Mouse (Mus musculus): ENCODE data around the gene Hspa4l. TPM values are rescaled to one million over a fixed set of nuclear protein-coding genes. Genes with fewer than 3 reads are reported as not detected.

Hspa4l gene
- total RNA-seq (2021): 10 to 100 TPM; 21.2 to 24.6 TPM
- long read RNA-seq, experiment 1, full-length matches to known transcripts: 2 of 2 reads
- long read RNA-seq, experiment 1, partial matches to known transcripts: 0 of 2 reads
- long read RNA-seq, experiment 1, other reads (novel, unspliced or antisense): 0 of 2 reads
- long read RNA-seq, experiment 2, full-length matches to known transcripts: 22 of 28 reads
- long read RNA-seq, experiment 2, partial matches to known transcripts: 2 of 28 reads
- long read RNA-seq, experiment 2, other reads (novel, unspliced or antisense): 4 of 28 reads

DNA sequence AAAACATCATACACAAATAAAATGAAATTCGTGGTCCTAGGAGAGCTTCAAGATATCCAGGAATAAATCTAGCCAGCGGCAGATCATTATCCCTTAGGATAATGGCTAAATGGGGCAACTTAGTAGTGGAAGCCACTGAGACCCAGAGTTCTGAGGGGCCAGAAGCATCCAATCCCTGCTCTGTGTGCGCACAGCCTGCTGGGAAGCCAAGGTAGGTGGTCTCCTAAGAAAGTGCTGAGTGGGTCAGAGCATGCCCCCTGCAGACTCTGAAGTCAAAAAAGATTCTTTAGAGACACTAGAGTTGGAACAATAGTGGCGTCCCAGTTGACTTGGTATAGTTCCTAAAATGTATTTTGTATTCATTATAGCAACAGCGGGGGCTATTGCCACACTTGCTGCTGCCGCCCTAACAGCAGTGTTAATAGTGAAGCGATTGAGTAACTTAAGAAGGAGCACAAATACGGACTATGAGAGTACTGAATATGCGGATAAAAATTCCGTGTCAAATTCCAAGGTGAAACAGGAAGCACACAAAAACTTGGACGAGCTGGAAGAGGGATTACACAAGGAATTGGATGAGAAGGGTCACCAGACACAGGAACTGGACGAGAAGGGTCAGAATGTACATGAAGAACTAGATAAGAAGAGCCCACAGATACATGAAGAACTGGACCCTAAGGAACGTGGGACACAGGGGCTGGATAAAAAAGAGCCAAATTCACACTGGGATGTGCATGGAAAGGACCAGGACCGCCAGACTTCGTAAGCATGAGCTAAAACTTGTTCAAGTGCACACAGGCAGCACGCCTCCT lies at the start of gene Hspa4l:
Gene Hspa4l (plus strand): TSS at position 472 of the 812 bp plus-strand sequence.
- no peak for DNase-seq (ENCODE audit: low spot score in 2 of 2)

DNA sequence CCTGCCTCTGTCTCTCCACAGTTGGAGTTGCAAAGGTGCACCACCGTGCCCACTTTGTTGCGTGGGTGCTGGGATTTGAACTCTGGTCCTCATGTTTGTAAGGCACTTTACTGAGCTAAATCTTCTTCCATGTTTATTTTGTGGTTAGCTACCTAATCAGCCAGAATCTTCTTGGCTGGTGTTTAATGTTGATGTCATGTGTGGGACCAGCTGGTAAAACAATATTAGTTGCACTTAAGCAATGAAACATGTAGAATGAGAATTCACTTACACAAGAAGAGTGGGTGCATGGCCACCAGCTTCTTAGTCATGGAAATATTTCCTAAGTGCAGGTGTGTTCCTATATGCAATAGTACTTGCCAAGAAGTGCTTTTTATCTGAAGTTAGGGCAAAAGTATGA lies 49.1 kb upstream of the Hspa4l start:
- DNase-seq (ENCODE audit: low spot score in 2 of 2): no peak

DNA sequence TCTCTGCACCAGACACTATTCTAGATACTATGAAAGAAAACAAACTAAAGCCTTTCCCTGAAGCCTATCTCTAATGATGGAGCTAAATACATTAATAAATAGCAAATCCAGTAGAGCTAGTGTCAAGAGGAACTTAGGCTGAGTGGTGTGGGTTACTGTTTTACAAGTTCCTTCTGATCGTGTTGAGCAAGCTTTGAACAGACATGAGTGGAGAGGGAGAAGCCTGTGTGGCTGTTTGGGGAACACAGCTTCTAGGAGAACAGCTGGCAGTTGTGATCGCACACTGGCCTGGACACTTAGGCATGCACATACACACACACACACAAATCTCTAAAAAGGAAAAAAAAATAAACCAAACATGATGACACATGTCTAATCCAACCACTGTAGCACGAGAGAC lies 45.5 kb upstream of the Hspa4l start:
- DNase-seq (ENCODE audit: low spot score in 2 of 2): no peak

DNA sequence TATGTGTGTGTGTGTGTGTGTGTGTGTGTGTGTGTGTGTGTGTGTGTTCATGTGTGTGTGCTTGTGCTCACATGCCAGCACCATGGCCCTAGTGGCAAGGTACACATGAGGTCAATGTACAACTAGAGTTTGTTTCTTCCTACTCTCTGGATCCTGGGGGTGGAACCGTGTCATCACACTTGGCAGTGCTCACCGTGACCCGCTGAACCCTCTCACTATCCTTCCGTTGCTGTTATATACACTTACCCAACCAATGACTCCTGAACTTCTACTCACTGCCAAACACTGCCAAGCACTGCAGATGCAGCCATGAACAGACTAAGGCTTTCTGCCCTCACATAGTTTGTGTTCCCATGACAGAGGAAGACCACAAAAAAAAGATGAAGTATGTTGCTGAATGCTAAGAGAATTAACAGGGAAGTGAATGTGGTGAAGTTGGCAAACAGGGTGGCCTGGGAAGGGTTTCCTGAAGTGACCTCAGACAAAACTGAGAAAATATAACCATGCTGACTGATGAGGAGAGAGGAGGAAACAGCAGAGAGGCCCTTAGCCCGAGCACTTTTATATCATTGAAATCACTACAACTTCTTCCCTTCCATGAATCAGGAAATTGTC lies 39.4 kb upstream of the Hspa4l start:
- no peak for DNase-seq (ENCODE audit: low spot score in 2 of 2)

DNA sequence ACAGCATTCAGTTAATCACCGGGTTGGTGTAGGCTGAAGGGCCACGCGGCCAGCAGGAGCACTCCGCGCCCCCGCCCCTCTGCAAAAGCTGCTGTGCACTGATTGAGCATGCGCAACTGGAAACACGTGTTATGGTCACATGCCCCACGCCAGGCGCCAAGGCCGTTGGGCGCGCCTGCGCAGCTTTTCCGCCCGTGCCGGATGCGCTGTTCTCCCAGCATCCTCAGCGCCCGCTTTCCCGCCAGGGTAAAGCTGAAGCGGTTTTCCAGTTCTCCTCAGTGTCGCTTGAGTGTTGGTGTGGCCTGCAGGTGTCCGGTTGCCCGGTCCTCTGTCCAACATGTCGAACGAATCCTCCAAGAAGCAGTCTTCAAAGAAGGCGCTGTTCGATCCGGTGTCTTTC lies 35.6 kb upstream of the Hspa4l start, which contains the start of gene Slc25a31:
Gene Slc25a31 (plus strand): TSS at position 201 of the 400 bp plus-strand sequence.
- no peak for DNase-seq (ENCODE audit: low spot score in 2 of 2)

DNA sequence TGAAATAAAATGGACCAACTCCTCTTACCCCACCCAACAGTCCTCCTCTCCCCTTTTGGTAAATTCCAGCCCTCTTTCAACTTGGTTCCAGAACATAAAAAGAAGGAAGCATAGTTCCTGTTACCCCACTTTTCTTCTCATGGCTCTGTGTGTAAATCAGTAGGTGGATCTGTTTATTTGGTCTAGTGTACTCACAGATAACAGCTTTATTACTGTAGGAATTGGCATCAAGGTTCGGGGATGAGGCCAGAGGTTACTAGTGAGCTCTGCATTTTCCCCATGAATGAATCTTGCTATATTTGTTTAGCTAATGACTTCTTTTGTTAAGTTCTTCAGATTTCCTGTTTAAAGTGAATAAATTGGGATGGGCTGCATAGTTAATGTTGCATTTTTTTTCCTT lies 28.2 kb upstream of the Hspa4l start:
- no peak for DNase-seq (ENCODE audit: low spot score in 2 of 2)

DNA sequence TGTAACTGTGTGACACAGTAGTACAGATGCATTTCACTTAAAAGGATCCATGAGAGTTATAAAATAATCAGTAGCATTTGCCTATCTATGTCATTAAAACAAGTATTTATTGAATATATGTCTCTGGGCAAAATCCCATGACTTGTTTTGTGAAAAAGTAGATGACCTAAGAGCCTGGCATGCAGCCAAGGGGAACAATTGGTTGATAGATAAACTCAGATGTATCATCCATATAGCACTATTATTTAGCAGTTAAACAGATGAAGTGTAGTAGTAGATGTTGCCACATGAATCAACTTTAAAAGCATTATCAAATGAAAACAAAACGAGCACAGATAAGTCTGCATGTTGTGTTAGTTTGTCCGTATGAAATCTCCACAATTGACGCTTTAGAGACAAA lies 25.3 kb upstream of the Hspa4l start:
- DNase-seq (ENCODE audit: low spot score in 2 of 2): no peak

DNA sequence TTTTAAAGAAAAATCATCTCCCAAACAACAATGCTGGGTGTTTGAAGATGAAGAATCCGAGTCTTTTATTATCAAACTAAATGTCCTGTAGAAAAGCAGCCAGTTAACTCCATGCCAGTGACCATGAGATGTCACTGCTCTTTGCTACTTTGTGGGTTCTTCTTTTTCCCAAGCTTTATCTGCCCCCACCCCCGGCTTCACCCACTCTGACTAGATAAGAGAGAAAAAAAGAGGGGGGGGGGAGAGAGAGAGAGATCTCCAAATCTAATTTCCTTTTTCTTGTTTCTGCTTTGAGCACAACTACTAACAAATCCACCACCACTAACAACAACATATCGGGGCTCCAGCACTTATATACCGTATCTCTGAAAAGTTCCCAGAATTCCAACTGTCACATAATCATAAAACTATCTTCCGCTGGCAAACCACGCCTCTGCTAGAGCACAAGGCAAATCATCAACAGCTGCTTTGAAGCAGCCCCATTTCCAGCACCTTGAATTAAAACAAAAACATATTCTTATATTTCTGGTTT lies 5.8 kb upstream of the Hspa4l start:
- DNase-seq (ENCODE audit: low spot score in 2 of 2): no peak

DNA sequence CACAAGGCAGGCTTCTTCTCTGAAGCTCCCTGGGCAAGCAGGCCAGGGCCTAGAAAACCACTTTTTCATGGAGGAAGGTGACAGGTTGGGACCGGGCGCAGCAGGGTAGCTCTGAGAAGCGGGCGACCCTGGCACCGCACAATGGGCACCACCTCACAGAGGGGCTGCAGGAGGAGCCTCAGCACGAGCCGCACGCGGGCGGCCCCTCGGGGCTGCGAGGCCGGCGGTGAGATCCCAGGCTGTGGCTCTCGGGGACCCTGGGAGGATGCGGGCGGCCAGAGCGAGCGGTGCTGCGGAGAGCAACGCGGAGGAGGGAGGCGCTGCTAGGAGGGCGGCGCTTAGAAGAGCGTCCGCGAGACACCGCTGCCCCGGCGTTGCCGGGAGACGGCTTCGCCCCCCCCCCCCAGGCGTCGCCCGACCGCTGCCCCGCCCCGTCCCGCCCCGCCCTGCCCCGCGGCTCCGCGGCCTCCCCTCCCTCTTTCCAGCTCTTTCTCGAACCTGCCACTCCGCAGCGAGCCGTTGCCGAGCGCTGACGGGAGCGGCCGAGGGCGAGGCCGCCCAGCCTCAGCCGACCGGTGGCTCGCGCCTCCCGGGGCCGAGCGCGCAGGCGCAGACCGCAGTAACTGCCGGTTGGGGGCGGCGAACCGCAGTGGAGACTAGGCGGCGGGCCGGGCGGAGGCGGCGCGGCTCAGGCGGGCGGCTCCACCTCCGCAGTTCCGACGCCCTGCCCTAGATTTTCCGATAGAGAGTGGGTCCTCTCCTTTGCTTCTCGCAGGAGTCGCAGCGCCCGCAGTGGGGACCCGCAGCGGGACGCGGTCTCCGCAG lies 753 bp downstream of the Hspa4l start:
- peak; percentile 78 to 80 for DNase-seq (ENCODE audit: low spot score in 2 of 2)

DNA sequence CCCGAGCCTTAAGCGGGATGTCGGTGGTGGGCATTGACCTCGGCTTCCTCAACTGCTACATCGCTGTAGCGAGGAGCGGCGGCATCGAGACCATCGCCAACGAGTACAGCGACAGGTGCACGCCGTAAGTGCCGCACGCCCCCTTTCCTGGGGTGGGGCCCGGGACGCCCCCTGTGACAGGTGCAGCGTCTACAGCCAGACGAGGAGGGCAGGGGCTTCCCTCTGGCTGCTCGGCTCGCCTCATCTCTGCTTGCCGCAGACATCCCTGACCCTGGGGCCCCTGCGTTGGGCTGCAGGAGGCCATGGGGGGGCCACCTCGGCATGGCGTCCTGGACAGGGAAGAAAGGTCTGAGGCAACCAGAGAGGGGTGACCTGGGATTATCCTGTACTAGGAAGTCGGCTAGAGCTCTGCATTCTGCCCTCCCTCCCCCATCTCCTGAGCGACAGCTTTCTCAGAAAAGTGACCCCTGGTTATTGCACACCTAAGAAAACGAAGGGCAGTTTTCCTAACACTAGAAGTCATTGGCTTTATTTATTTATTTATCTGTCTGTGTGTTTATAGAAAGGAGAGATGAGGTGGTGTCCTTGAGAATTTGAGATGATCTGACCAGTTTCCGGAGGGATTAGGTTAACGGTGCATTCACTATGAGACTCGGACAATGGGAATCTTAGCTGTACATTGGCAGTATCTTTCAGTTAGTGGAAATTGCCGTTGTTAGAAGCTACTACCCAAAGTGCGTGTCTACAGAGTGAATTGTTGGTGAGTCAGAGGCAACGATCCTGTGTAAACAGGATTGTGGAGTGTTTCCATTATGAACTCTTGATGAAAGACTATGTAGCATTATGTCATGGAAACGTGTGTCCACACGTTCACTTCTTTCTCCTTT lies 1.6 kb downstream of the Hspa4l start:
- peak in 1 of 2 experiments; percentile 3 for DNase-seq (ENCODE audit: low spot score in 2 of 2)

DNA sequence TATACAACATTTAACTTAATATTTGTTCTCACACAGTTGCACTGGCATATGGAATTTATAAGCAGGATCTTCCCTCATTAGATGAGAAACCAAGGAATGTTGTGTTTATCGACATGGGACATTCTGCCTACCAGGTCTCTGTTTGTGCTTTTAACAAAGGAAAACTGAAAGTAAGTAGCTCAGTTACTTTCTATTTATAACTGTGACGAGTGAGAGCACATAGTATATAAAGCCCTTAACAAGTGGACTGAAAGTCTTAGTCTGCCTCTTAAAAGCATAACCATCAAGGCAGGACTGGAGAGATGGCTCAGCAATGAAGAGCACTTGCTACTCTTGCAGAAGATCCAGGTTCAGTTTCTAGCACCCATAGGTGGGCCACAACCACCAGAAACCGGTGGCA lies 16.5 kb downstream of the Hspa4l start:
- DNase-seq (ENCODE audit: low spot score in 2 of 2): no peak

DNA sequence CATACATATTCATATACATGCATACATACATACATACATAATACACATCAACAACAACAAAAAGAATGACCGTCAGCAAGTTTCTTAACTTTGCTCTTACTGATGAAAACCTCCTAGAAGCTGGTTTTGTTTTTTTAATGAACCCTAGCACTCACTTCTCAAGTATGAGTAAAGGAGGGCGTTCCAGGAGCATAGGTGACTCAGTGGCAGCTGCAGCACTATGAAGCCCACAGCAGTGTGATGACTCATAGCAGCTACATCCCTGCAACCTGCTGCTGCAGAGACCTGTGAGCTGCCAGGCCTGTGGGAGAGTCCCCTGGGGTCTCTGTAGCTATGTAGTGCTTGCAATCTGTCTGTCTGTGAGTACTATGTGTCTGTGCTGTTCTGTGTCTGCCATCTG lies 17.0 kb downstream of the Hspa4l start:
- no peak for DNase-seq (ENCODE audit: low spot score in 2 of 2)

DNA sequence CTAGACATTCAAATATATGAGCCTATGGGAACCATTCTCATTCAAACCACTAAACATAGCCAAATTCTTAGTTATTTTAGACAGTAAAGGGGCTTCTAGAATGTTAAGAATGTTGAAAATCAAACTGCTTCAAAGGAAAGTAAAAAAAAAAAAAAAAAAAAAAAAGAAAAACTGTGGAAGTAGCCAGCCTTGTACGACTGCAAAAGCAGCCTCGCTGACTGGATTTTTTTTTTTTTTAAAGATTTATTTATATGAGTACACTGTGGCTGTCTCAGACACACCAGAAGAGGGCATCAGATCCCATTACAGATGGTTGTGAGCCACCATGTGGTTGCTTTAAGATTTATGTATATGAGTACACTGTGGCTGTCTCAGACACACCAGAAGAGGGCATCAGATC lies 49.5 kb downstream of the Hspa4l start:
- no peak for DNase-seq (ENCODE audit: low spot score in 2 of 2)

DNA sequence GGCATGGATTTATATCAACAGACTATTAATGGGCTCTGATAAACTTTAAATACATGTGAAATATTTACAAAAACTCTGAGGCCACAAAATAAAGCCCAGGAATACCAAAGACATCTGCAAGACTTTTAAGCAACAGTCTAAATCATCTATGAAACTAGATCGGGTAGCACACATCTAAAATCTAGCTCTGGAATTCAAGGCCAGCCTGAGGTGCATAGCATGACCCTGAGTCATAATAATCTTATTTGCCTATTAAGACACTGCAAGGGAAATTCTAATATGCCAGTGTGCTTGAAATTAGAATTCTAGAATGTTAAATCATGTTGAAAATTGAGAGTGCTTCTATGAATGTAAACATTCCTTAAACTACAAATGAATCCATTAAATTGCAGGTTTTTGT lies 53.8 kb downstream of the Hspa4l start:
- no peak for DNase-seq (ENCODE audit: low spot score in 2 of 2)

DNA sequence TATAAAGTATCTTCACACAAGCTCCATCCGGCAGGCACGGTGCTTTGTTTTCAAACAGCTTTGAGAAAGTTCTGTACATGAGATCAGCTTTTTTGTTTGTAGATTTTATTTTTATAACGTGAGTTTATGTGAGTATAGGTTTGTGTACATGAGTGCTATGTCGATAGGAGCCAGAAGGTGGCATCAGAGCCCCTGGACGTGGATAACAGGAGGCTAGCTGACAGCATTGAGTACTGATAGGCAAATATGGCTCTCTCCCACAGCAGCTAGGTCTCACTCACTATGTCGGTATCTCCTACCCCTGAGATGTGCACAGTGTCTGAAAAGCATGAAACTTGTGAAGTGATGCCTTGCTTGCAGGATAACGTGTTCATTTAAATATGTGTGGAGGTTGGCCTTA lies 54.2 kb downstream of the Hspa4l start:
- peak in 1 of 2 experiments; percentile 17 for DNase-seq (ENCODE audit: low spot score in 2 of 2)

DNA sequence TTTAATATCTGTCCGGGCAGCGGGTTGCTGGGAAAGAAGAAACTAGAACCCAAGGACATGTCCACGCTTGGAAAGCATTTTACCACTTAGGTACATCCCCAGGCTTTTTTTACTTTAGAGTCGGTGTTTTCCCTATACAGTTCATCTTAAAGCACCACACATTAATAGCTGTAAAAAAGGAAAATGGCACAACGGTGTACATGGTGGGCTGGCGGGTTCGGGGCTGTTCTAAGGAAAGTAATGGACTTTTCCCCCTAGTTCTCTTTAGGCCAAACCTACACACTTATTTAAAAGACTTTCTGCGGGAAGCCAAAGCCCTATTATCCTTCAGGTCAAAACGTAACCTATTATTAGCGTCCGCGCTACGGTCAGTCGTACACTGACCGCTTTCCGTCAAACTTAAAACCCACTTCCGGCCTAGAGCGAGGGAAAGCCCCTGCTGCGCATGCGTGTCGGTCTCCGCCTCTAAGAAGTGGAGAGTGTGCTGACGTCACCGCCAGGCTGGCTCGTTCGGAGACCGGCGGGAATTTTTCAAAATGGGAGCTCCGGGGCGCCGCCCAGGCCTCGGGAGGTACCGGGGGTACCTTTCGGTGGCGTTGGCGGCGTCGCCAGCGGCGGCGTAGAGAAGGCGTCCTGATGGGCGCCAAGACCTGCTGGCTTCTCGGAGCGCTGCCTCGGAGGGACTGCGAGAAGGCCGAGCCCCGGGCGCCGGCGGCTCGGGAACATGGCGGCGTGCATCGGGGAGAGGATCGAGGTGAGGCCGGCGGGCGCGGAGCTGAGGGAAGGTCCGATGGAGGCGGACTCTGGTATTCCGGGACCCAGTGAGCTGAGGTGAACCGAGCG lies 55.5 kb downstream of the Hspa4l start, which contains the start of gene Plk4:
Gene Plk4 (plus strand): TSS at position 490 of the 843 bp plus-strand sequence.
- DNase-seq (ENCODE audit: low spot score in 2 of 2): peak; percentile 94 to 95

DNA sequence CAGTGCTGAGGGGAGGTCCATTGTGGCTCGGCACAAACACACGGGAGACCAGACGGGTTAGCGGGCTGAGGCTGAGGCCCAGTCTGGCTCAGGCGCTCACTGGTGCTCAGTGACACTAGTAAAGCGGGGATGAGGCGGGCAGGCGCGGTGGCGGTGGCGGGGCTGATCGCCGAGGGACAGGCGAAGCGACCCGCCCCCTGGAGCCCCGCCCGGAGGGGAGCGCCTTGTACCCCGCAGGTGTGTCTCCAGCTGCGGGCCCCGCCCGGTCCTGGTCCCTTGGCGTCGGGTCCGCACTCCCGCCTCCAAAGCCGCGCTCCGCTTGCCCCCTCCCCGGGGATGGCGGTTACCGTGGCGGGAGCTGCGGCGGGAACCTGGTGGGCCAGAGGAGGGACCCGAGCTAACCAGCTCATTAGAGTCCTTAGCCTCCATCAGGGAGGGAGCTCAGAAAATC lies 56.1 kb downstream of the Hspa4l start:
- DNase-seq (ENCODE audit: low spot score in 2 of 2): peak; percentile 14 to 27

DNA sequence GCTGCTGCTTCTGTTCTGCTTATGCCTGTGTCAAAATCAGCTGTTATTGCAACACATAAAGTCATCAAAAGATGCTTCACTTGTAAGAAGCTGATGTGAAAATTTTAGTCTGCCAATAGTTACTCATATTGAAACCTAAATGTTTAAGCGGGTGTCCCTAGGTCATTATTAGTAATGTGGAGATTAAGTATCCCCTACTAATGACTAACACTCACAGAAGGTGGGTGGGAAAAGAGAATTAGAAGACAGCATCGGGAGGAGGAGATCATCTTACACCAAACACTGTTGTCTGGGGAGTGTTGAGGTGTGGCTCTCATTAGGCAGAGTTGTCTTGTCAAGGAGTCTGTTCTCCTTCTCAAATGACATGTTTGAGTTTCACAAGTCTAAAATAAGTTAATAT lies 62.6 kb downstream of the Hspa4l start:
- DNase-seq (ENCODE audit: low spot score in 2 of 2): no peak

DNA sequence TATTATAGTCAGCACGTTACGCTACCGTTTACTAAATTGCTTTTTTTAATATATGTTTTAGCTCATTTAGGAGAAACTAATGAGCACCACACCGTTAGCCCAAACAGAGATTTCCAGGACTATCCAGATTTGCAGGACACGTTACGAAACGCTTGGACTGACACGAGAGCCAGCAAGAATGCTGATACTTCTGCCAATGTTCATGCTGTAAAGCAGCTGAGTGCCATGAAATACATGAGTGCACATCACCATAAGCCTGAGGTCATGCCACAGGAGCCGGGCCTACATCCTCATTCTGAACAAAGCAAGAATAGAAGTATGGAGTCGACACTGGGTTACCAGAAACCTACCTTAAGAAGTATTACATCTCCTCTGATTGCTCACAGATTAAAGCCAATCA lies 64.4 kb downstream of the Hspa4l start:
- DNase-seq (ENCODE audit: low spot score in 2 of 2): no peak

All from adrenal gland, postnatal 4 days (tissue).